Mouse (Mus musculus): ENCODE measurements at regions not wholly inside any gene's neighbourhood (a gene's known extent, or its start where the extent isn't known, plus 50 kb on each side); places are given as distances from the start of the nearest gene placed in this dataset.

GRCm38 (mm10) chr13:59910179-59911071, 87.5 kb upstream of the Tut7 start:
- H3K4me3 ChIP-seq (ENCODE audit: low read depth, low read length) = no peak overlapping the region
- TF ChIP-seq EP300 (IDR thresholded peaks at IDR 0.05; ENCODE audit: low read depth) = no peak
- no peak for TF ChIP-seq CTCF (IDR thresholded peaks at IDR 0.05; ENCODE audit: low read depth)
- 0 out of 2 replicates have a peak, but pooled peaks cover 6% of the 10 kb centered on the region for H3K9me3 ChIP-seq (replicated peaks; ENCODE audit: control insufficient read depth, low read length)
- H3K9ac ChIP-seq (replicated peaks; ENCODE audit: low read depth, low read length) = no peak overlapping the region; the same call in 1 of the 2 replicates
- H3K4me2 ChIP-seq (ENCODE audit: low read depth, low read length) = 0 out of 2 replicates have a peak overlapping the region, but pooled peaks have one; percentile 4
- DNase-seq (ENCODE audit: low spot score) (peak; percentile 41), ATAC-seq (ENCODE audit: insufficient read depth, low read depth) (no peak)
- H3K36me3 ChIP-seq (replicated peaks; ENCODE audit: control insufficient read depth, insufficient read depth, low read length) = no peaks in the 10 kb centered on the region
- no peaks in the 10 kb centered on the region for H3K27me3 ChIP-seq (ENCODE audit: control insufficient read depth, insufficient read depth, low read length)
- WGBS = 35% methylated on average over 8 of the region's 8 CpGs
- H3K27ac ChIP-seq (ENCODE audit: low read depth) = no peak overlapping the region
- H3K4me1 ChIP-seq (ENCODE audit: control insufficient read depth, insufficient read depth) = peaks cover 12% of the 10 kb centered on the region; the same call in 1 of the 2 replicates

GRCm38 (mm10) chr13:59909400-59909799, 86.5 kb upstream of the Tut7 start:
- TF ChIP-seq EP300 (IDR thresholded peaks at IDR 0.05; ENCODE audit: low read depth) = no peak
- TF ChIP-seq CTCF (IDR thresholded peaks at IDR 0.05; ENCODE audit: low read depth) = no peak
- Histone ChIP-seq H3K4me1 (ENCODE audit: control insufficient read depth, insufficient read depth) (peaks cover 12% of the 10 kb centered on the region; the same call in 1 of the 2 replicates), H3K27me3 (ENCODE audit: control insufficient read depth, insufficient read depth, low read length) (no peaks in the 10 kb centered on the region), H3K9ac (replicated peaks; ENCODE audit: low read depth, low read length) (no peak overlapping the region), H3K9me3 (replicated peaks; ENCODE audit: control insufficient read depth, low read length) (0 out of 2 replicates have a peak, but pooled peaks cover 6% of the 10 kb centered on the region), H3K4me2 (ENCODE audit: low read depth, low read length) (no peak overlapping the region), H3K36me3 (replicated peaks; ENCODE audit: control insufficient read depth, insufficient read depth, low read length) (no peaks in the 10 kb centered on the region), H3K27ac (ENCODE audit: low read depth) (no peak overlapping the region), H3K4me3 (ENCODE audit: low read depth, low read length) (no peak overlapping the region)
- DNase-seq (ENCODE audit: low spot score) = no peak
- WGBS = 73% methylated on average over 4 of the region's 4 CpGs
- no peak for ATAC-seq (ENCODE audit: insufficient read depth, low read depth)

- Histone ChIP-seq H3K9ac (replicated peaks; ENCODE audit: low read depth, low read length) (no peak overlapping the region), H3K36me3 (replicated peaks; ENCODE audit: control insufficient read depth, insufficient read depth, low read length) (no peaks in the 10 kb centered on the region), H3K4me3 (ENCODE audit: low read depth, low read length) (no peak overlapping the region), H3K27me3 (ENCODE audit: control insufficient read depth, insufficient read depth, low read length) (no peaks in the 10 kb centered on the region), H3K4me1 (ENCODE audit: control insufficient read depth, insufficient read depth) (peaks cover 12% of the 10 kb centered on the region; the same call in 1 of the 2 replicates), H3K27ac (ENCODE audit: low read depth) (no peak overlapping the region), H3K9me3 (replicated peaks; ENCODE audit: control insufficient read depth, low read length) (0 out of 2 replicates have a peak, but pooled peaks cover 6% of the 10 kb centered on the region), H3K4me2 (ENCODE audit: low read depth, low read length) (no peak overlapping the region)
- no peak for ATAC-seq (ENCODE audit: insufficient read depth, low read depth)
- DNase-seq (ENCODE audit: low spot score) = no peak
- TF ChIP-seq CTCF (IDR thresholded peaks at IDR 0.05; ENCODE audit: low read depth) = no peak
- no peak for TF ChIP-seq EP300 (IDR thresholded peaks at IDR 0.05; ENCODE audit: low read depth)
- 80% methylated on average over 4 of the region's 4 CpGs for WGBS
Observed at GRCm38 (mm10) chr13:59908786-59909185, 85.8 kb upstream of the Tut7 start.

- ATAC-seq (ENCODE audit: insufficient read depth, low read depth) = no peak
- Histone ChIP-seq H3K4me1 (ENCODE audit: control insufficient read depth, insufficient read depth) (0 out of 2 replicates have a peak, but pooled peaks cover 4% of the 10 kb centered on the region), H3K36me3 (replicated peaks; ENCODE audit: control insufficient read depth, insufficient read depth, low read length) (no peaks in the 10 kb centered on the region), H3K9me3 (replicated peaks; ENCODE audit: control insufficient read depth, low read length) (0 out of 2 replicates have a peak, but pooled peaks cover 6% of the 10 kb centered on the region), H3K9ac (replicated peaks; ENCODE audit: low read depth, low read length) (no peak overlapping the region), H3K4me2 (ENCODE audit: low read depth, low read length) (no peak overlapping the region), H3K4me3 (ENCODE audit: low read depth, low read length) (no peak overlapping the region), H3K27ac (ENCODE audit: low read depth) (no peak overlapping the region), H3K27me3 (ENCODE audit: control insufficient read depth, insufficient read depth, low read length) (no peaks in the 10 kb centered on the region)
- TF ChIP-seq EP300 (IDR thresholded peaks at IDR 0.05; ENCODE audit: low read depth) (no peak), CTCF (IDR thresholded peaks at IDR 0.05; ENCODE audit: low read depth) (no peak)
- 71% methylated on average over 3 of the region's 3 CpGs for WGBS
- DNase-seq (ENCODE audit: low spot score) = no peak
Observed at GRCm38 (mm10) chr13:59905488-59905887, 82.5 kb upstream of the Tut7 start.

GRCm38 (mm10) chr13:59904415-59904814, 81.5 kb upstream of the Tut7 start:
- Histone ChIP-seq H3K4me1 (ENCODE audit: control insufficient read depth, insufficient read depth) (no peaks in the 10 kb centered on the region), H3K9ac (replicated peaks; ENCODE audit: low read depth, low read length) (no peak overlapping the region), H3K27ac (ENCODE audit: low read depth) (no peak overlapping the region), H3K36me3 (replicated peaks; ENCODE audit: control insufficient read depth, insufficient read depth, low read length) (no peaks in the 10 kb centered on the region), H3K27me3 (ENCODE audit: control insufficient read depth, insufficient read depth, low read length) (no peaks in the 10 kb centered on the region), H3K4me2 (ENCODE audit: low read depth, low read length) (no peak overlapping the region), H3K9me3 (replicated peaks; ENCODE audit: control insufficient read depth, low read length) (0 out of 2 replicates have a peak, but pooled peaks cover 6% of the 10 kb centered on the region), H3K4me3 (ENCODE audit: low read depth, low read length) (no peak overlapping the region)
- TF ChIP-seq EP300 (IDR thresholded peaks at IDR 0.05; ENCODE audit: low read depth) (no peak), CTCF (IDR thresholded peaks at IDR 0.05; ENCODE audit: low read depth) (no peak)
- WGBS = 69% methylated on average over 1 of the region's 1 CpGs
- no peak for ATAC-seq (ENCODE audit: insufficient read depth, low read depth)
- no peak for DNase-seq (ENCODE audit: low spot score)
